Mouse (Mus musculus) embryonic facial prominence, embryonic 11.5 days (tissue): ENCODE measurements around the gene Gm20388. TPM values are rescaled to one million over a fixed set of nuclear protein-coding genes. Genes with fewer than 3 reads are reported as not detected.

Source experiments
- ATAC-seq: fragments of 200-750 bp; cut with Nextera tagmentation; replicated peaks from 2 replicates; pipeline ENCODE4 v1.8.0; 2017; ENCODE audit warnings: low read depth; ENCODE audit not compliant: insufficient number of reproducible peaks, low FRiP score, low TSS enrichment
- DNase-seq: peaks from one replicate; pipeline ENCODE4 v3.0.0-alpha.2; 2015; ENCODE audit warnings: low spot score
- H3K27ac ChIP-seq: fragments of 300-500 bp; sonication (generic); replicated peaks from 2 replicates; pipeline ENCODE4 v1.5.1; 2014; ENCODE audit warnings: mild to moderate bottlenecking, low read depth, low read length, control low read depth
- H3K27me3 ChIP-seq: fragments of 300-500 bp; sonication (generic); 2 replicates; pipeline ENCODE4 v1.6.1; 2014; ENCODE audit warnings: mild to moderate bottlenecking, low read length, moderate library complexity, mixed read lengths; ENCODE audit not compliant: control insufficient read depth, insufficient read depth
- H3K36me3 ChIP-seq: fragments of 300-500 bp; sonication (generic); replicated peaks from 2 replicates; pipeline ENCODE4 v1.6.1; 2014; ENCODE audit warnings: low read depth, mild to moderate bottlenecking, low read length, moderate library complexity, mixed read lengths; ENCODE audit not compliant: control insufficient read depth, insufficient read depth
- H3K4me1 ChIP-seq: fragments of 300-500 bp; sonication (generic); 2 replicates; pipeline ENCODE4 v1.6.1; 2014; ENCODE audit warnings: low read length, mixed read lengths; ENCODE audit not compliant: control insufficient read depth, insufficient read depth
- H3K4me2 ChIP-seq: fragments of 300-500 bp; sonication (generic); 2 replicates; pipeline ENCODE4 v1.6.1; 2014; ENCODE audit warnings: low read depth, mild to moderate bottlenecking, control low read depth, low read length, moderate library complexity
- H3K4me3 ChIP-seq: fragments of 300-500 bp; sonication (generic); 2 replicates; pipeline ENCODE4 v1.5.1; 2014; ENCODE audit warnings: low read depth, low read length, control low read depth
- H3K9ac ChIP-seq: fragments of 300-500 bp; sonication (generic); replicated peaks from 2 replicates; pipeline ENCODE4 v1.6.1; 2014; ENCODE audit warnings: mild to moderate bottlenecking, control low read depth, low read length
- H3K9me3 ChIP-seq: fragments of 300-500 bp; sonication (generic); replicated peaks from 2 replicates; pipeline ENCODE4 v1.6.1; 2016; ENCODE audit warnings: mild to moderate bottlenecking, low read length, inconsistent platforms, mixed read lengths; ENCODE audit not compliant: control insufficient read depth
- WGBS: fragments of 180-500 bp; shearing (Covaris S2); extraction: QIAGEN DNeasy Blood & Tissue Kit; methylation state at CpG from one replicate; pipeline ENCODE4 v1.1.7; 2014; 5-methylcytosine and 5-hydroxymethylcytosine counted together
- polyA plus RNA-seq: library from polyadenylated mRNA; unstranded; fragments of >200 nt; fragmentation: Nextera tagmentation; extraction: Ambion mirVana; gene quantifications from 2 replicates; pipeline ENCODE4 v1.2.1, GENCODE M21; 2014

Gm20388 gene
- polyA plus RNA-seq, 1 experiment from 2014 or later: 3.1 TPM

- Histone ChIP-seq H3K27ac (no peak overlapping the region), H3K4me3 (no peak overlapping the region), H3K4me1 (no peaks in the 10 kb centered on the region), H3K4me2 (no peak overlapping the region), H3K36me3 (no peaks in the 10 kb centered on the region), H3K9me3 (no peaks in the 10 kb centered on the region), H3K27me3 (no peaks in the 10 kb centered on the region), H3K9ac (no peak overlapping the region)
- no peak for DNase-seq
- no peak for ATAC-seq
- WGBS: 87% methylated on average over 12 of the region's 12 CpGs
Observed at GRCm38 (mm10) chr8:124376406-124376805, 4465.8 kb downstream of the Gm20388 start.

DNA sequence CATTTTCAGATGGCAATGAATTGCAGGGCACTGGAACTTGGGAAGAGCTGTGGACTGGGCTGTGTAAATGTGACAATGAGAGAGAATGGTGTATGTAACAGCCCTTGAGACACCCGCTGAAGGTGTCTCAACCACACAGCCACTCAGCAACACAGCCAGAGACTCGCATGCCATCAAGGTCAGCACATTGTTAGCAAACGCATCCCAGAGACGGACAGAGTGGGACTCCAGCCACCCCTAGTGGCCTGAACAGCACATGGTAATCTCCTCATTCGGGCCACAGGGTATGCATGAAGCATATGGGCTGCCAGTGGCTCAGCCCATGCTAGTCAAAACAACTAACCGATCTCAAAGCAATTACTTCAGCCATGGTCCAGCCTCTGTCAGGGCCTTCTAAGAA, 4468.6 kb downstream of the Gm20388 start:
- H3K27ac ChIP-seq: no peak overlapping the region

GRCm38 (mm10) chr8:124382235-124382634, 4471.6 kb downstream of the Gm20388 start:
- H3K9me3 ChIP-seq: no peaks in the 10 kb centered on the region
- no peak for ATAC-seq
- 55% methylated on average over 10 of the region's 10 CpGs for WGBS

More for the DNA sequence above, 4468.6 kb downstream of the Gm20388 start:
- Histone ChIP-seq H3K9me3 (no peaks in the 10 kb centered on the region), H3K36me3 (no peaks in the 10 kb centered on the region), H3K4me2 (no peak overlapping the region), H3K27me3 (no peaks in the 10 kb centered on the region), H3K4me1 (no peaks in the 10 kb centered on the region), H3K4me3 (no peak overlapping the region), H3K9ac (no peak overlapping the region)
- ATAC-seq (no peak), DNase-seq (no peak)
- WGBS: 61% methylated on average over 6 of the region's 6 CpGs

DNA sequence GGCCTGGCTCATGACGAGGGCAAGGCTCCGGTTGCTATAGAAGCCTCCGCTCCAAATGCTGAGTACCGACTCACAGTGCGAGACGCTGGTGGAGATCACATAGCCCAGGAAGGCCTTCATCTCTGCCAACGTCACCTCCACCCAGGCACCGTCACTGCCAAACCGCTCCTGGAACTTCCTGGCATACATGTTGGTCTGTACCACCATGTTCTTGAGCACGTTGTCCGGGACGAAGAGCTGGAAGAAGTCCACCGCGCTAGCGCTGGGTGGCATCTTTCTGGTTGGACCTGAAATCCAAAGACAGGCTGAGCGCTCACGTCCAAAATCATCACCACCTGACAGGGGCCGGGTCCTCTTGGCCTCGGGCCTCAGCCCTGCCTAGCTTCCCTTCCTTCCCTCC, 4473.7 kb downstream of the Gm20388 start:
- DNase-seq (no peak), ATAC-seq (no peak)
- Histone ChIP-seq H3K36me3 (no peaks in the 10 kb centered on the region), H3K4me1 (no peaks in the 10 kb centered on the region), H3K9ac (no peak overlapping the region), H3K4me3 (no peak overlapping the region), H3K9me3 (no peaks in the 10 kb centered on the region), H3K4me2 (no peak overlapping the region), H3K27me3 (no peaks in the 10 kb centered on the region), H3K27ac (no peak overlapping the region)
- WGBS: 94% methylated on average over 19 of the region's 19 CpGs

More at GRCm38 (mm10) chr8:124382235-124382634, 4471.6 kb downstream of the Gm20388 start:
- H3K27me3 ChIP-seq: no peaks in the 10 kb centered on the region
- H3K36me3 ChIP-seq: no peaks in the 10 kb centered on the region
- H3K9ac ChIP-seq: no peak overlapping the region
- H3K27ac ChIP-seq: no peak overlapping the region
- no peak overlapping the region for H3K4me2 ChIP-seq
- no peaks in the 10 kb centered on the region for H3K4me1 ChIP-seq
- no peak for DNase-seq
- H3K4me3 ChIP-seq: no peak overlapping the region

- Histone ChIP-seq H3K27ac (no peak overlapping the region), H3K4me2 (no peak overlapping the region), H3K27me3 (no peaks in the 10 kb centered on the region), H3K9ac (no peak overlapping the region), H3K4me3 (no peak overlapping the region), H3K9me3 (no peaks in the 10 kb centered on the region), H3K4me1 (no peaks in the 10 kb centered on the region), H3K36me3 (no peaks in the 10 kb centered on the region)
- DNase-seq: no peak
- ATAC-seq: no peak
- WGBS: 85% methylated on average over 23 of the region's 23 CpGs
Observed at GRCm38 (mm10) chr8:124386225-124386899, 4475.7 kb downstream of the Gm20388 start.

- WGBS: 89% methylated on average over 11 of the region's 11 CpGs
- Histone ChIP-seq H3K4me3 (no peak overlapping the region), H3K4me2 (no peak overlapping the region), H3K9ac (no peak overlapping the region), H3K4me1 (no peaks in the 10 kb centered on the region), H3K27ac (no peak overlapping the region), H3K36me3 (no peaks in the 10 kb centered on the region), H3K27me3 (no peaks in the 10 kb centered on the region), H3K9me3 (no peaks in the 10 kb centered on the region)
- DNase-seq: no peak
- no peak for ATAC-seq
Observed at GRCm38 (mm10) chr8:124389495-124389894, 4478.9 kb downstream of the Gm20388 start.

GRCm38 (mm10) chr8:124391191-124391590, 4480.6 kb downstream of the Gm20388 start:
- DNase-seq: no peak
- H3K27me3 ChIP-seq: no peaks in the 10 kb centered on the region
- H3K36me3 ChIP-seq: no peaks in the 10 kb centered on the region
- no peaks in the 10 kb centered on the region for H3K9me3 ChIP-seq
- H3K4me3 ChIP-seq: no peak overlapping the region
- WGBS: 86% methylated on average over 7 of the region's 7 CpGs
- no peaks in the 10 kb centered on the region for H3K4me1 ChIP-seq
- no peak overlapping the region for H3K27ac ChIP-seq
- no peak for ATAC-seq
- no peak overlapping the region for H3K4me2 ChIP-seq
- no peak overlapping the region for H3K9ac ChIP-seq

DNA sequence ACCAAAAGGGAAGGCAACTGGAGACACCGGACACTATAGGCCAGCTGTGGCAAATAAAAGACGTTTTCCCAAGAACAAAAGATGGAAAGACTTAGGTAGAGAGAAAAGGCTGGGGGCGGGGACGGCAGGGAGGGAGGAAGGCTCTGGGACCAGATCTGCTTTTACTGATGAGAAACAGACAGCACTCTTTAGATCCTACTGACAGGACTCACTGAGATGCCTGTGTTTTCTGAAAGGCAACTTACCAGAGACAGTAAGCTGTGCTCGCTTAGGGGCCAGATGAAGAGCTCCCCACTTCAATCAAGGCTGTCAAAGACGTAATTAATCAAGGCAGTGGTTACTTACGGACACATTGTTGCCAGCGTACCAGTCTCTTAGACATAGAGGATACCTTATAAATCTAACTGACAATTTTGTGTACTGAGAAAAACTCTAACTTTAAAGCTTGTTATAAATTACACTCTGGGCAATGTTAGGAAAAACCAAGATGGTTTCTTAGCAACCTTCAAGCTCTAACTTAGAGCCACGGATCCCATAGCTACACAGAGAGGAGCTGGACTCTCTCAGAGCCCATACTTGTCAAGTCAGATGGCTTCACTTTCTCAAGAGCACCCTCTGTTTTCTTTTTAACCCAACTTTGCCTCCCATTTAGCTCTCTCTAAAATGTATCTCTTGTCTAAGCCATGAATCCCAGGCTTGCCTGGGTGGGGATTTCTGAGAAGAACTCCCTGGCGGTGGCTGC, 4481.8 kb downstream of the Gm20388 start:
- Histone ChIP-seq H3K4me1 (no peaks in the 10 kb centered on the region), H3K4me3 (no peak overlapping the region), H3K27ac (no peak overlapping the region), H3K36me3 (no peaks in the 10 kb centered on the region), H3K9me3 (no peaks in the 10 kb centered on the region), H3K9ac (no peak overlapping the region), H3K27me3 (no peaks in the 10 kb centered on the region), H3K4me2 (no peak overlapping the region)
- DNase-seq (peak; percentile 20), ATAC-seq (no peak)
- 68% methylated on average over 10 of the region's 10 CpGs for WGBS
